Mouse (Mus musculus): ENCODE measurements around the gene 1810055G02Rik.

1810055G02Rik gene

DNA sequence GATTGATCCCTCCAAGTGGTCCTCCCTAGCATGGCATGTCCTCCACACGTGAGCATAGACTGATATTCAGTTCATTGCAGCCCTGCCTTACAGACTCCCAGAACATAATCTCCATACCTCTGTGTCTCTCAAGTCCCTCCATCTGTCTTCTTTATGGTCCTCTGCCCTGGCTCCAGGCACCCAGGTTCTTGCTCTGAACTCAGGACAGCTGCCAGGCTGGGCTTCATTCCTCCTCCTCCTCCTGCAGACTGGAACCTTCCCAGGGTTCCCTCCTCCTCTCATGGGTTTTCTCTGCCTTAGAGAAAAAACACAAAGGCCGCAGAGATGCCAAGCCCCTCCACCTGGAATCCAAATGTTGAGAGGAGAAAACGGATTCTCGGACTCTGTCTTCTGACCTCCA, 34.6 kb downstream of the 1810055G02Rik start:
- DNase-seq (ENCODE audit: low read depth, low spot score): no peak

DNA sequence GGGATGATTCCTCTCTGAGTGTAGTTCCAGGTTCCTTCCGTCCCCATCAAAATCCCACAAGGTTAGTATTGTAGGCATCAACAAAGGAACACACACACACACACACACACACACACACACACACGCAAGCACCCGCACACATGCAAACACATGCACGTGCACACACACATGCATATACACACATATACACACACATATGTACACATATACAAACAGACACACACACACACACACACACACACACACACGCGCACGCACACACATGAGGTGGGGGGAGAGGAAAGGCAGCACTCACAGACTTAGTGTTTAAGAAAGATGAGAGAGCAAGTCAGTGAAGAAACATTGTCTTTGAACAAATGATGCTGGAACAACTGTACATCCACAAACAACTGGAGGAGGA, 35.3 kb downstream of the 1810055G02Rik start:
- no peak for DNase-seq (ENCODE audit: low read depth, low spot score)

DNA sequence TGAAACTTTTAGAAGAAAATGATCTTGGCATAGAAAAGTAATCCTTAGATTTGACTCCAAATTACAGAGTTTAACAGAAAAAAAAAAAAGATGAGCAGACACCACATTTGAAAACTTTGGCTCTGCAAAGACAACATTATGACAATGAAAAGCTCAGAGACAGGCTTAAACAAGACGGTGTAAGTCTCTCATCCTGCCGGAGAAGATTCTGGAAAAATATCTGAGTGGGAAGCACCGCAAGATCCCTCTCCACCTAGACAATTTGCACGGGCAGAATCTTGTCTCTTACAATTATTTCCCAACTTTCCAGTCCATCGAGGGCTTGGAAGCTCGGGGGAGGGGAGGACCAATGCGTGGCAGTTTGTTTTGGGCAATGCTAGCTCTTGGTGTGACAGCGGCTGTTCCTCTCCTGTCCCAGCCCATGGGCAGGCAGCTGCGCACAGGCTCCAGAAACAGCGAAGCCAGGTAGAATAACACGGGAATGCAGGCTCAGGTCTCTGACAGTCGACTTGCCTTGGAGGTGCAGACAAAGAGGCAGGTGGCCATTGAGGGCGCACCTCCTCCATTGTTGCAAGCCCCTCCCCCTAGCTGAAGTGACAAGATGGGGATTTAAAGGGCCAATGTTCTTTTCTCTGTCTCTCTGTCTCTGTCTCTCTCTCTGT, 35.9 kb downstream of the 1810055G02Rik start:
- DNase-seq (ENCODE audit: low read depth, low spot score): peak; percentile 61

DNA sequence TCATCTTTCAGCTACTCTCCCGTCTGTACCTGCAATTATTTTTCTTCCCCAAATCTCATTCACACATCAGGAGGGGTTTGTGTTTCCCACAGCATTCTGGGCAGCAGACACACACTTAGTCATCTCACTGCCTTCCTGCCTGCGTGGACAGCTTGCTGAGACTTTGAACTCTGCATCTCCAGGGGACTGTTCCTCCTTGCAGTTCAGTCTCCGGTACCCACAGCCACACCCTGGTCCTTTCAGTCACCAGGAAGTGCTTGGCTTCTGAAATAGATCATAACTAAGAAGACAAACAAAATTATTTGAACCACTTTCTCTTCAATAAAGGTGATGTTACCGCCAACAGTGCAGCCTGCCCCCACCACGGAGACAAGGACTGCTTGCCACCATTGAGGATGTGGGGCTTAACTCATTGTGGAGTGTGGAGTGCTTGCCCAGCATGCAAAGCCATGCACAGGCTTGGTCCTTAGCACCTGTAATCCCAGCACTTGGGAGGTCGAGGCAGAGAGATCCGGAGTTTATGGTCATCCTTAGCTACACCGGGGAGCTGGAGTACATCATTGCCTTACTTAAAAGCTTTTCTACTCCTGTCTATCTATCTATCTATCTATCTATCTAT, 44.6 kb downstream of the 1810055G02Rik start:
- no peak for DNase-seq (ENCODE audit: low read depth, low spot score)

DNA sequence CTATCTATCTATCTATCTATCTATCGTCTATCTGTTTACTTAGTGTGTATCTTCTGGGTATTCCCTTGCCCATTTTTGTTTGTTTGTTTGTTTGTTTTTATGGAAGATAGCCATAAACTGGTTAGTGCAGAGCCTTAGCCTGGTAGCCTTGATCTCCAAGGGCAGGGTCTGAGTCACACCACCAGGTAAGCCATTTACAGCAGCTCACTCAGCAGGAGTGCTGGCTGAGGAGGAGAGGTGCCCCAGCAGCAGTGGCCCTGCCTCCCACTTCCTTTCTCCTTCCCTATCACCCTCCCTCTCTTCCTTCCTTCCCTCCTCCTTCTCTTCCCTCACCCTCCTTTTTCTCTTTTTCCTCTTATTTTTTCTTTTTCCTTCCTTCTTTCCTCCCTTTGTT, 45.1 kb downstream of the 1810055G02Rik start:
- no peak for DNase-seq (ENCODE audit: low read depth, low spot score)

DNA sequence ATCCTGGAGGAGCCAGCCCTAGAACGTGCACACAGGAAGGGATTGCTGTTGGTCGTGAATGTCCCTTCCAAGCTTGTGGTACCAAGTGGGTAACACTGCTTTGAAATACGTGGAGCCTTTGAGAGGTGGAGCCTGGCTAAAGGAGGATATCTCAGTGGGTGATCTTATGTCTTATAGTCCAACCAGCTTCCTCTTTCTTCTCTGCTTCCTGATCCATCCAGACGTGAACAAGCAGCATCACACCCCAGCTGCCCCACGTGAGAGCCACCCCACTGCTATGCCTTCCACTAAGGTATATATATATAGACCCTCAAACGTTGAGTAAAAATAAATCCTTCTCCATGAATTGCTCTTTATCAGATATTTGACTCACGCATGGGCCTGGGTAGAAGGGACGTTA, 45.6 kb downstream of the 1810055G02Rik start:
- no peak for DNase-seq (ENCODE audit: low read depth, low spot score)

DNA sequence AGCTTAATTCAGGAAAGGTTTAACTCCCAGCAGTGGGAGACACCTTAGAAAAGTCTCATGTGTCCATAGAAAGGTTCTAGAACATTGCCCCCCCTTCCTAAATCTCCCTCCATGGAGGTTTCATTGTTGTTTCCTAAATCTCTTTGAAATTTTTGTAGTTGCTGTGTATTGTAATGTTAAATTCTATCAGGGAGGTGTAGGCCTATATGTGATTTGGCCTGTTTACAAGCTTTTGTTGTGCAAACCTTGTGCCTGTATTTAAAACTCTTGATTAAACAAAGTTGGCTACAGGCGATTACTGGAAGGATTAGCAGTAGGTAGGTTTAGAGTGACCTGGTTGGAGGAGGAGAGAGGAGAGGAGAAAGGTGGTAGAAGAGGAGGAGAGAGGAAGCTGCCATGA, 49.8 kb downstream of the 1810055G02Rik start:
- DNase-seq (ENCODE audit: low read depth, low spot score): no peak

DNA sequence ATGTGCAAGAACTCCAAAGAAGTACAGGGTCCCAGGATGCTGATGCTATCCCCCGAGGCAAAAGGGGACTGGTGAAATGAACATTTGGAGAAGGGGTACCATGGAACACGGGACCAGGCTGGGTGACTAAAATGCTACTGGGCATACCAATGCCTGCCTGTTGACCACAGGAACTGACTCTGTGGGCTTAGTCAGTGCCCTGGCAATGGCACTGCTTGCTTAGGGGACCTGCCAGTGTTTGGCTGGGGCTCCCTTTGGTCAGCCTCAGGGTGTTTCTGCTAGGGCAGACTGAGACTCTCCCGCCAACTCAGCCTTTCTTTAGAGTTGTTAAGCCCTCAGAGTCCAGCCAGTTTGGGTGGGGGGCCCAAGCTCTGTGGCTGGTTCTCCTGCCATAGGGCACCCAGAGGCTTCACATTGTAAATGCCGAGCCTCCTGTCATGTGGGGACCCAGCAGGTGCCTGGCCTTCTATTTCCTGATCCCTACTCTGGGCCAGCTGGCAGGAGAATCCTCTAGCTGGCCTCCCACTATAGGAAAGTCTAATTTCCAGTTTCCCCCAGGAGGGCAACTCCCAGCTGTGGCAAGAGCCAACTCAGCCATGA, 57.2 kb downstream of the 1810055G02Rik start:
- no peak for DNase-seq (ENCODE audit: low read depth, low spot score)

DNA sequence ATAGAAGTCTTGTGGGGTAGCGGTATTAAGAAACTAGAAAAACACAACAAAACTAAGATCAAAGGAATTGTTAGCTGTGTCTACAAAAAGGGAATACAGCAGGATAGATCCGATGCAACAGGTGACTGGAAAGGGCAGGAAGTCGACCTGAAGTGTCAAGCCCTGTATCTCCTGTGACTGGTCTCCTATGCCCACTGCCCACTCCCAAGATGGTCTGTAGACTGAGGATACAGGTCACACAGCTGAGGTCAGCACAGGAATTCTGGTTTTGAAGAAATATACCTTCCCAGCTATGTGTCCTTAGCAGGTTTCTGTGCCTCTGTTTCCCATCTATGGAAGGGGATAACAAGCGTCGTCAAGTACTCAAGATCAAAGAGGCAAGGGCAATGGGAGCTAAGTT, 58.3 kb downstream of the 1810055G02Rik start:
- DNase-seq (ENCODE audit: low read depth, low spot score): no peak

DNA sequence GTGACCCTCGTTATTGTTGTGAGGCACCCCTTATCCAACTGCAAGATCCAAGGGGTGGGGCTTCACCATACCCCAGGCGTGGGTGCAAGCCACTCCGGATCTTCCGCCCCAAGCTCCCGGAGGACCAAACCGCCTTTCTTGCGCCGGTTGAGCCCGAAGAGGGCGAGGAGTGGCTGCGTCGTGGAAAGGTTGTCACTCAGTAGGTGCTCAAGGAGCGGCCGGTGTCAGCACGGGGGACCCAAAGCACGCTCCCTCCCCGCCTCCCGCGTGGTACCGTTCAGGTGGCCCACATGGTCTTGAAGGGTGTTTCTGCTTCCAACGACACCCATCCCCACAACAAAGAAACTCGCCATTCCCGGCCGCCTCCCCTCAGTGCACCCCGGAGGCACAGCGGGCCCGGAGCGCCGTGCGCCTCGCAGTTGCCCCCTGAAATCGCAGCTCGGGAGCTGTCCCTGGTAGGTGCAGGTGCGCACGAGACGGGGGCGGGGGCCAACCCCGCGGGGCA, 59.2 kb downstream of the 1810055G02Rik start, which contains the start of gene Kmt5b:
Gene Kmt5b (plus strand): TSS at position 146 of the 505 bp plus-strand sequence.
- DNase-seq (ENCODE audit: low read depth, low spot score): no peak

Data from CD4-positive, CD25-positive, alpha-beta regulatory T cell, adult 2 months (primary cell).